Mouse (Mus musculus) embryonic facial prominence, embryonic 13.5 days (tissue): Measurements from ENCODE around the gene Kctd11. TPM values are rescaled to one million over a fixed set of nuclear protein-coding genes. Genes with fewer than 3 reads are reported as not detected.
A peak's percentile ranks its signal among the peaks of the same experiment; 100 is the strongest.
"Not testable (repeated sequence)": the region's sequence is repeated elsewhere in the genome, so short reads cannot be mapped to it uniquely, and the experiment has no call there.

Experiments
- ATAC-seq: fragments of 200-750 bp; cut with Nextera tagmentation; 2 replicates; pipeline ENCODE4 v1.8.0; 2017; ENCODE audit warnings: low read depth; ENCODE audit not compliant: insufficient number of reproducible peaks, insufficient read depth, low FRiP score, low TSS enrichment
- H3K27ac ChIP-seq: fragments of 300-500 bp; sonication (generic); 2 replicates; pipeline ENCODE4 v1.5.1; 2015; ENCODE audit warnings: moderate library complexity, mild to moderate bottlenecking, inconsistent platforms
- H3K27me3 ChIP-seq: fragments of 300-500 bp; sonication (generic); 2 replicates; pipeline ENCODE4 v1.6.1; 2015; ENCODE audit warnings: mild to moderate bottlenecking, inconsistent platforms
- H3K36me3 ChIP-seq: fragments of 300-500 bp; sonication (generic); 2 replicates; pipeline ENCODE4 v1.6.1; 2015; ENCODE audit warnings: mild to moderate bottlenecking, inconsistent platforms
- H3K4me1 ChIP-seq: fragments of 300-500 bp; sonication (generic); 2 replicates; pipeline ENCODE4 v1.6.1; 2015; ENCODE audit warnings: inconsistent platforms
- H3K4me2 ChIP-seq: fragments of 300-500 bp; sonication (generic); 2 replicates; pipeline ENCODE4 v1.6.1; 2015; ENCODE audit warnings: moderate library complexity, mild to moderate bottlenecking, inconsistent platforms
- H3K4me3 ChIP-seq: fragments of 300-500 bp; sonication (generic); 2 replicates; pipeline ENCODE4 v1.5.1; 2015; ENCODE audit warnings: mild to moderate bottlenecking, inconsistent platforms
- H3K9ac ChIP-seq: fragments of 300-500 bp; sonication (generic); 2 replicates; pipeline ENCODE4 v1.6.1; 2015; ENCODE audit warnings: mild to moderate bottlenecking, inconsistent platforms
- H3K9me3 ChIP-seq: fragments of 300-500 bp; sonication (generic); 2 replicates; pipeline ENCODE4 v1.6.1; 2016; ENCODE audit warnings: inconsistent platforms
- WGBS: fragments of 180-500 bp; shearing (Covaris S2); methylation state at CpG from one replicate; pipeline ENCODE4 v1.1.7; 2015; ENCODE audit warnings: mixed read lengths; 5-methylcytosine and 5-hydroxymethylcytosine counted together
- polyA plus RNA-seq: library from polyadenylated mRNA; unstranded; fragments of >200 nt; fragmentation: Nextera tagmentation; extraction: Ambion mirVana; gene quantifications from 2 replicates; pipeline ENCODE4 v1.2.1, GENCODE M21; 2015

Kctd11 gene
- polyA plus RNA-seq, 1 experiment from 2014 or later: 3.8 TPM

DNA sequence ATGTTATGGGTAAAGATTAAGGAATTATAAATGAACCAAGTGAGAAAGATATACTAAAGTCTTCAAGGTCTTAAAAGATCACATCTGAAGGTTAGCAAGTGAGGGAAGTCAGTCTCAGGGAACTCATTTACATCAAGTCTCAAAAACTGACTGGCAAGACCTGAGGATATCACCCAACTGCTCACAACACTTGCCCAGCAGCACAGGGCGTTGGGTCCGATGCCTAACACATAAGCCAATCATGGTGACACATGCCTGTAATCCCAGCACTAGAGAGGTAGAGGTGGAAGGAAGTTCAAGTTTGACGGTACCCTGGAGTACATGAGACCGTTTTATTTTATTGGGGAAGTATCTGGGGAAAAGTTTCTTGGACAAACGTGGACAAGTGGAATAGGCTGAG is 36.9 kb upstream of the Kctd11 start:
- 83% methylated on average over 5 of the region's 5 CpGs for WGBS
- no peaks in the 10 kb centered on the region for H3K9me3 ChIP-seq
- peaks cover 47% of the 10 kb centered on the region for H3K36me3 ChIP-seq
- H3K4me1 ChIP-seq: peaks cover 53% of the 10 kb centered on the region
- no peaks in the 10 kb centered on the region for H3K27me3 ChIP-seq
- H3K9ac ChIP-seq: no peak overlapping the region
- no peak overlapping the region for H3K4me2 ChIP-seq
- no peak overlapping the region for H3K4me3 ChIP-seq
- no peak for ATAC-seq
- no peak overlapping the region for H3K27ac ChIP-seq

DNA sequence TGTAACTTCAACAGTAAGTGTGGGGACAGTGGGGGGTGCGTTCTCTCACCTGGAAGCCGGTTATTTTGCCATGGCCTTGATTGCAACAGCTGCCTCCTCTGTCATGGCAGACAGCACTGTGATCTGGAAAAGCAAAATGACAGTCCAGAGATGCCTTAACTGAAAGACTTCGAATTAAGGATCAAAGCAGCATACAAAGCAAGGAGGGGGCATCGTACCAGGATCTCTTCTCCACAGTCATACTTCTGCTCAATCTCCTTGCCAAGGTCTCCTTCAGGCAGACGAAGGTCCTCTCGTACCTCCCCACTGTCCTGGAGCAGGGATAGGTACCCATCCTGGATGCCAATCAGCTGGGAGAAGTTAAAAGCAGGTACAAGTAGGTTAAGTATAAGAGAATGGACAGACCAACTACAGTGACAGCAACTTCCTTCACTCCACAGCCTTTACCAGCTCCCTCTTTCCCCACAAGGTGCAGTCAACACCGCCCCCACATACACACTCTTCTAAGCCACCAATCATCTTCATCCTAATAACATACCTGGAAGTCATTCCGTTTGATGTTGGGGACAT is 36.3 kb upstream of the Kctd11 start:
- H3K36me3 ChIP-seq: peaks cover 53% of the 10 kb centered on the region
- H3K9ac ChIP-seq: no peak overlapping the region
- ATAC-seq: no peak
- no peak overlapping the region for H3K4me2 ChIP-seq
- 82% methylated on average over 8 of the region's 8 CpGs for WGBS
- H3K4me3 ChIP-seq: no peak overlapping the region
- H3K27ac ChIP-seq: no peak overlapping the region
- no peaks in the 10 kb centered on the region for H3K9me3 ChIP-seq
- no peaks in the 10 kb centered on the region for H3K27me3 ChIP-seq
- peaks cover 52% of the 10 kb centered on the region for H3K4me1 ChIP-seq

DNA sequence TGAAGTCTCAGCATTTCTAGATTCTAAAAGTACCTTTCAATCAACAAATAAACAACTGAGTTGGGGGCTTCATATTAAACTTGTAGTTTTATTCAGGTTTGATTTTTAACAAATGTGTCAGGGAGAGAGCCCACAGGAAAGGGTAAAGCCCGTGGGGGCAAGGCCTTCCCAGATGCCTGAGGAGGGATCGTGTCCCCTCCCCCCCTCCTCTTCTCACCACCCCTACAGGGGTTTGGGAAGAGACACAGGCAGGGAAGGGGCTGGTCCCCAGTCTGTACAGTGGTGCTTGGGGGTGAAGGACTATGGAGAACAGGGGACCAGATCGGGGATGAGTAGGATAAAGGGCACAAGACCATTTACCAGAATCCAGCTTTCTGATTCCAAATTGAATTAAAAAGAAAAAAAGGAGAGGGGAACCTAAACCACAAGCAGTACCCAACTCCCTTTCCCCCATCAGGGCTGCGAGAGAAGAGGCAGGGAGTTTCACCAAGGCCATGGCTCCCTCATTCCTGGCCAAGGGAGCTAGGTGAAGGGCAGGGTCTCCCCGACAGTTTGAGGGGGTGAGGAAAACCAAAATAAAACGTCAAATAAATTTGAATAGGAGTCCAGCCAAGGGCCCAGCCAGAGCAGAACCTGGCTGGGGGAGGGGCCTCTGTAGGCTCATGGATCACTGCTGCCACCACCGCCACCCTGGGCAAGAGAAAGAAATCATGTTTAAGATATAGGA is 35.6 kb upstream of the Kctd11 start:
- not testable (repeated sequence) for H3K4me2 ChIP-seq, H3K9me3 ChIP-seq, H3K9ac ChIP-seq, H3K4me3 ChIP-seq, ATAC-seq, H3K27ac ChIP-seq, H3K27me3 ChIP-seq
- 57% methylated on average over 7 of the region's 7 CpGs for WGBS
- peaks cover 48% of the 10 kb centered on the region for H3K4me1 ChIP-seq
- peaks cover 60% of the 10 kb centered on the region for H3K36me3 ChIP-seq

DNA sequence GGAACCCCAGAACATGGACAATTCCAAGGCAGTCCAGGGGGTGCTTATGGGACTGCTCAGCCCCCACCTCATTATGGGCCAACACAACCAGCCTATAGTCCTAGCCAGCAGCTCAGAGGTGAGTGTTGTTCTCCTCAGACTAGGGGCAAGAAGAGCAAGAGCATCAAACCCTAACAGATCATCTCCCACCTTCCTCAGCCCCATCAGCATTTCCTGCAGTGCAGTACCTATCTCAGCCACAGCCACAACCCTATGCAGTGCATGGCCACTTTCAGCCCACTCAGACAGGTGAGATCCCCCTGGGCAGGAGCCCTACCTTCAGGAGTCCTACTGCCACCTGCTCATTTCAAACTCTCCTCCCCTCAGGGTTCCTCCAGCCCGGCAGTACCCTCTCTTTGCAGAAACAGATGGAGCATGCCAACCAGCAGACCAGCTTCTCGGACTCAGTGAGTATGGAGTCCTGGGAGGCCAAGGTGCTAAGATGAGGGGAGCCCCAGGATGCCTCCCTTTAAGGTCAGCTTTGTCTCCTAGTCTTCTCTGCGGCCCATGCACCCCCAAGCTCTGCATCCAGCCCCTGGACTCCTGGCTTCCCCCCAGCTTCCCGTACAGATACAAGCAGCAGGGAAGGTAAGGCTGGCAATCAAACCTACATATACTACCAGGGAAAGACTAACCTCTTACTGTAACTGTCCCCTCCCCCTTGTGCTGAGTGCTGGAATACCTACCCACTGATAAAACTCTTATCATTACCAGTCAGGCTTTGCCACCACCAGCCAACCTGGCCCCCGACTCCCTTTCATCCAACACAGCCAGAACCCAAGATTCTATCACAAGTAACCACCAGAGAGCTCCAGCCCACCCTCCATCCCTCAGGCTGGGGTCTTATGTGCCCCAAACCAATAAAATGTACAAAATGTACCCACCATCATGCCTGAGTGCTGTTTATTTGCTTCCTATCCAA is 34.7 kb upstream of the Kctd11 start:
- Histone ChIP-seq H3K27me3 (no peaks in the 10 kb centered on the region), H3K4me3 (peak overlapping the region; percentile 97), H3K9ac (peak overlapping the region; percentile 91; the same call in 1 of the 2 replicates), H3K36me3 (peaks cover 69% of the 10 kb centered on the region), H3K4me2 (peak overlapping the region; percentile 99), H3K4me1 (peaks cover 48% of the 10 kb centered on the region), H3K9me3 (no peaks in the 10 kb centered on the region), H3K27ac (no peak overlapping the region)
- no peak for ATAC-seq
- 58% methylated on average over 5 of the region's 5 CpGs for WGBS

DNA sequence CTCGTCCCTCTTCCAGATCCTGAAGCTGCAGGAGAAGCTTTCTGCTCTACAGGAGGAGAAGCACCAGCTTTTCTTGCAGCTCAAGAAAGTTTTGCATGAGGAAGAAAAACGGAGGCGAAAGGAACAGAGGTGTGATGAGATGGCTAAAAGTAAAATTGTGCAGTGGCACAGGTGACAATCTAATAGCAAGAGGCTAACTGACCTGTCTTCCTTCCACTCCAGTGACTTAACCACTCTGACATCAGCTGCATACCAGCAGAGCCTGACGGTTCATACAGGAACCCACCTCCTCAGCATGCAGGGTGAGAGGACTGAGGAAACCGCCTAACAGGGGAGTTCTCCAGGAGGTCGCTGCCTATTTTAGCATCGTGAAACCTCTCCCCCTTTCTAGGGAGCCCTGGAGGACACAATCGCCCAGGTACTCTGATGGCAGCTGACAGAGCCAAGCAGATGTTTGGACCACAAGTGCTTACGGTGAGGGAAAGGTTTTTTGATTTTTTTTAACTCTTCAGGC is 33.8 kb upstream of the Kctd11 start:
- Histone ChIP-seq H3K4me2 (peak overlapping the region; percentile 99), H3K9me3 (no peaks in the 10 kb centered on the region), H3K4me1 (peaks cover 48% of the 10 kb centered on the region), H3K27me3 (no peaks in the 10 kb centered on the region), H3K9ac (peak overlapping the region; percentile 91), H3K36me3 (peaks cover 78% of the 10 kb centered on the region), H3K27ac (no peak overlapping the region), H3K4me3 (peak overlapping the region; percentile 97)
- no peak for ATAC-seq
- WGBS: 33% methylated on average over 9 of the region's 9 CpGs

DNA sequence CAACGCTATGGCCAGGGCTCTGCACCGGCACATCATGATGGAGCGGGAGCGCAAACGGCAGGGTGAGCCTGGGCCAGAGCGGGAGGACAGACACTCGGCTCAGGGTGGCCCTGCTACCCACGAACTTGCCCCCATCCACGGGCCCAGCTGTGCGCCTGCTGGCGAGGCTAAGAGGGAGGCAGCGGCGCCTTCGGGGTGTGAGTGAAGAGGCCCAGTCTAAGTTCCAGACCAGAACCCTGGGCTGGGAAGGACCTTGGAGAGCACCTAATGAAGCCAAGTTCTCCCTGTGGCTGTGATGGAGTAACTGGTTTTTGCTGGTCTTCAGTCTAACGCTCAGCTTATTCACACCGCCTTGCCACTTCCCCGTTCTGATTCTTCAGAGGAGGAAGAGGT is 33.2 kb upstream of the Kctd11 start:
- peak overlapping the region; percentile 91 for H3K9ac ChIP-seq
- peak overlapping the region; percentile 99 for H3K4me2 ChIP-seq
- peaks cover 84% of the 10 kb centered on the region for H3K36me3 ChIP-seq
- peak overlapping the region; percentile 97 for H3K4me3 ChIP-seq
- H3K9me3 ChIP-seq: no peaks in the 10 kb centered on the region
- no peaks in the 10 kb centered on the region for H3K27me3 ChIP-seq
- 0 out of 2 replicates have a peak, but pooled peaks have one; percentile 4 for ATAC-seq
- H3K27ac ChIP-seq: peak overlapping the region; percentile 94
- H3K4me1 ChIP-seq: peaks cover 43% of the 10 kb centered on the region
- 3% methylated on average over 17 of the region's 17 CpGs for WGBS

DNA sequence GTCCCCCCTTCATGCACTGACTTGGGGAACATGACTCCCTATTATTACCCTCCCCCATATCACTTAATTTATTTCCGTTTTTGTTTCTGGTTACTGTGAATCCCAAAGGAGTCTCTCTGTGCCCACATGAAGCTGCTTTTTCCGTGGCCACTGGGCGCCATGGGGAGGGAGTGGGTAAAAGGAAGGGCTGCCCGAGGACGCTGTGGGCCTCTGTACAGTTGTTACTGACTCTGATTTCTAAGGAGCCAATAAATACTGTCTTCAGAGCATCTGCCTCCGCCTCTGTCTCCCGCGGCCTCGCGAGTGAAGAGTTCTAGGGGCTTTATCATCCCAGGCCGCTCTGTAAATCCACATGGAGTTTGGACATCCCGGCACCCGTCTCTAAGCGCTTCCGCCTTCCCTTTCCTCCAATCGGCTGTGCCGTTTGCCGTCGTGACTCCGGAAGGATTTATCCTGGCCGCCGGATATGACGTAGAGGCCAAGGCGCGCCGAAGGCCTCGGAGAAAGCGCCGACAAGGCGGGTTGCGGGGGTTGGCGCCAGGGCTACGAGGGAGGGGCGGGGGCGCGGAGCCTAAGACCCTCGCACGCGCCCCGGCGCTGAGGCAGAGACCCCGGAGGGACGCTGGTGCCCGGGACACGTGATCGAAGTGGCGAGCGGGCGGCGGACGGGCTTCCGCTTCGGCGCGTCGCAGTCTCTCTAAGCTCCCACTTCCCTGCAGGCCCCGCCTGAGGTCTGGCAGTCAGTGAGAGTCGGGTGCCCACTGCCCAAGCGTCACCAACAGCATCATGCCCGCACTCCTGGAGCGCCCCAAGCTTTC is 32.6 kb upstream of the Kctd11 start, which contains the start of gene Gps2:
Gps2 (plus strand) TSS at position 335 of the 818 bp plus-strand sequence.
- Histone ChIP-seq H3K9ac (peak within 1 kb of the TSS; percentile 91), H3K4me1 (peaks cover 37% of the 10 kb centered on the region), H3K36me3 (peaks cover 87% of the 10 kb centered on the region), H3K27me3 (no peaks in the 10 kb centered on the region), H3K4me3 (peak within 1 kb of the TSS; percentile 97), H3K9me3 (no peaks in the 10 kb centered on the region), H3K27ac (peak within 1 kb of the TSS; percentile 94), H3K4me2 (peak within 1 kb of the TSS; percentile 99)
- peak; percentile 80 for ATAC-seq
- 1% methylated on average over 61 of the region's 61 CpGs for WGBS

DNA sequence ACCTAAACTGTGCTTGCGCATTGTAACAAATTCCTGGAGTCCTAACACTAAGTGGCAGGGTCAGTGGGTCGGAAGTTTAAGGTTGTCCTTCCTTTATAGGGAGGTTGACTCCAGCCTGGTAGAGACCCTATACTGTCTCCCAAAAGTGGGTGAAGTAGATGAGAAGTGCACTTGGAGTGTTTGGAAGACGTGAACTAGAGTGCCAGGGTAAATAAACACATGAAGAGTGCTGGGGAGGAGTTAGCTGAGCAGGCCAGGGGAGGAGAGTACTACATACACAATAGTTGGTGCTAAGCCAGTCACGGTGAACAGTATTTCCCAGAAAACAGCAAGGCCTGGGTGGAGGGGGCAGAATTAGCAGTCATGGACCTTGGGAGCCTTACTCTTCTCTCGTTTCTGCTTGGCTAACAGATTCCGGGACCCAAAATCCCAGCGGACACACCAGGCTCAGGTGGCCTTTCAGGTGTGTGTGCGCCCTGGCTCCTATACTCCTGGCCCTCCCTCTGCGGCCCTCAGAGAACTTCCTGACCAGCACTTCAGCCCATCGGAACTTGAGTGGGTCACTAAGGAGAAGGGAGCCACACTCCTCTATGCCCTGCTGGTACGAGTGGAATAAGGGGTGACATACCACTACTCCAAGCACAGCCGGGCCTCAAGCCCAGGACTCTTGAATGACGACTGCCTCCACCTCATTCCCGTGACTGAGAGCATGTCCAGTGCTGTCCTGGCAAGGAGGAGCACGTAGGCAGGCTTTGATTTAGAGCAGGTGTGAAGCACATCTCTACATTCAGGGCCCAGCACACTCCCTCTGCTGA is 31.7 kb upstream of the Kctd11 start:
- no peaks in the 10 kb centered on the region for H3K27me3 ChIP-seq
- peak overlapping the region; percentile 91 for H3K9ac ChIP-seq
- peaks cover 35% of the 10 kb centered on the region for H3K4me1 ChIP-seq
- peak overlapping the region; percentile 97 for H3K4me3 ChIP-seq
- peaks cover 87% of the 10 kb centered on the region for H3K36me3 ChIP-seq
- peak overlapping the region; percentile 99 for H3K4me2 ChIP-seq
- WGBS: 77% methylated on average over 15 of the region's 15 CpGs
- ATAC-seq: no peak
- peak overlapping the region; percentile 94; the same call in 1 of the 2 replicates for H3K27ac ChIP-seq
- no peaks in the 10 kb centered on the region for H3K9me3 ChIP-seq

DNA sequence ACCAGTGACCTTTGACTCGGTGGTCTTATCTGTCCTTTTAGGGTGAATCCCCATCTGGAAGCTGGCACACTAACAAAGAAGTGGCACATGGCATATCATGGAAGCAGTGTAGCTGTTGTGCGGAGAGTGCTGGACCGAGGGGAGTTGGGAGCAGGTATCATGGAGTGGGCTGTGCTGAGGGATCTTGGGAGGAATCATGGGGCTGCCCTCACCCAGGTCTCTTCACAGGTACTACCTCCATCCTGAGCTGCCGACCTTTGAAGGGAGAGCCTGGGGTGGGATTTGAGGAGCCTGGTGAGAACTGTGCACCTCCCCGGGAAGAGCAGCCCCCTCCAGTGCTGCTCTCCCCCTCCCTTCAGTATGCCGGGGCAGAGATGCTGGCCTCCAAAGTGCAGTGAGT is 30.5 kb upstream of the Kctd11 start:
- H3K4me3 ChIP-seq: no peak overlapping the region
- H3K27ac ChIP-seq: no peak overlapping the region
- 88% methylated on average over 6 of the region's 6 CpGs for WGBS

More for the DNA sequence above, 30.5 kb upstream of the Kctd11 start:
- peaks cover 31% of the 10 kb centered on the region for H3K4me1 ChIP-seq
- H3K27me3 ChIP-seq: no peaks in the 10 kb centered on the region
- ATAC-seq: no peak
- no peak overlapping the region for H3K9ac ChIP-seq
- H3K36me3 ChIP-seq: peaks cover 87% of the 10 kb centered on the region
- no peaks in the 10 kb centered on the region for H3K9me3 ChIP-seq
- no peak overlapping the region for H3K4me2 ChIP-seq
